Mouse (Mus musculus): ENCODE results near the gene Sncg. TPM values are rescaled to one million over a fixed set of nuclear protein-coding genes. Genes with fewer than 3 reads are reported as not detected.
A peak's percentile ranks its signal among the peaks of the same experiment; 100 is the strongest.
"Not testable (repeated sequence)": the region's sequence is repeated elsewhere in the genome, so short reads cannot be mapped to it uniquely, and the experiment has no call there.

The Sncg gene
- polyA plus RNA-seq, 1 experiment from 2014 or later, result 2.4 TPM

DNA sequence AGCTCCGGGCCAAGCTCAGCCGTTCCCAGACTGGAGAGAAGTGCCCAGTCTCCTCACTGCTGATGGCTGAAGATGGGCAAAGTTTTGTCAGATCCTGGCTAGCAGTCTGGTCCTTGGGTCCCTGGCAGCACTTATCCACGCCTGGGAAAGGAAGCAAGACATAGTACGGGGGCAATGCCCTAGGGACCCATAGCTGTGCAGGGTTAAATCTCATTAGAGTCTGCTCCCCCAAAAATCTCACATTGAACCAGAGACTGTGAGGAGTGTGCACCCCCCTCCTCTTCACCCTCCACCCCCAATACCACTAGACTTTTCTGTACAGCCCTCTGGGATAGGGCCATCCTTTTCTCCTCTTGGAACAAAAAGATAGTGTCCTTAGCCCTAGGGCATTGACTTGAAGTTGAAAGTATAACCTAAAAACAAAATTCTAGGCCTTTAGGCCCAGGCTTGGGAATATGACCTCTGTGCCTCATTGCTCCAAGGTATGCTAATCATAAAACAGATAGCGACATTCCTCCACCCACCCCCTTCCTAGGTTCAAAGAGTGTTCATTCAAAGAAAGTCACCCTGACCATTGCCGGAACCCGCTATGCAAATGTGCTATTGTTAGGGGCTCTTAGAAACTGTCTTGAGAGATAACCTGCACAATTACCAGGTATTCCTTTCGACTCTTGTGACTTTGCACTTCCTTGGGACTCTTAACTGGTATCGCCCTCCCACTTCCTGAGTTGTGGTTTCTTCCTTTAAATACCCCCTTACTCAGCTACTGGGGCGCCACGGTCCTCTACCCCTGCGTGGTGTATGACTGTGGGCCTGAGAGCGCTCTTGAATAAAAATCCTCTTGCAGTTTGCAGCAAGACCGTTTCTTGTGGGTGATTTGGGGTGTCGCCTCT is 10.1 kb downstream of the Sncg start:
- Histone ChIP-seq H3K9ac (ENCODE audit: low read depth, low read length) (peak overlapping the region; percentile 63), H3K4me2 (peak overlapping the region; percentile 81), H3K4me3 (ENCODE audit: low read depth, low read length) (peak overlapping the region; percentile 48)
- H3K27ac ChIP-seq (ENCODE audit: low read depth, low read length); H3K36me3 ChIP-seq (ENCODE audit: control insufficient read depth, insufficient read depth, low read length); H3K9me3 ChIP-seq (replicated peaks; ENCODE audit: control insufficient read depth, low read length); ATAC-seq (replicated peaks; ENCODE audit: insufficient number of reproducible peaks, low FRiP score, low TSS enrichment); H3K4me1 ChIP-seq (ENCODE audit: control insufficient read depth, insufficient read depth, low read length); H3K27me3 ChIP-seq (ENCODE audit: control insufficient read depth, insufficient read depth, low read length): not testable (repeated sequence)
- WGBS (ENCODE audit: insufficient replicate concordance), result 84% methylated on average over 15 of the region's 15 CpGs

DNA sequence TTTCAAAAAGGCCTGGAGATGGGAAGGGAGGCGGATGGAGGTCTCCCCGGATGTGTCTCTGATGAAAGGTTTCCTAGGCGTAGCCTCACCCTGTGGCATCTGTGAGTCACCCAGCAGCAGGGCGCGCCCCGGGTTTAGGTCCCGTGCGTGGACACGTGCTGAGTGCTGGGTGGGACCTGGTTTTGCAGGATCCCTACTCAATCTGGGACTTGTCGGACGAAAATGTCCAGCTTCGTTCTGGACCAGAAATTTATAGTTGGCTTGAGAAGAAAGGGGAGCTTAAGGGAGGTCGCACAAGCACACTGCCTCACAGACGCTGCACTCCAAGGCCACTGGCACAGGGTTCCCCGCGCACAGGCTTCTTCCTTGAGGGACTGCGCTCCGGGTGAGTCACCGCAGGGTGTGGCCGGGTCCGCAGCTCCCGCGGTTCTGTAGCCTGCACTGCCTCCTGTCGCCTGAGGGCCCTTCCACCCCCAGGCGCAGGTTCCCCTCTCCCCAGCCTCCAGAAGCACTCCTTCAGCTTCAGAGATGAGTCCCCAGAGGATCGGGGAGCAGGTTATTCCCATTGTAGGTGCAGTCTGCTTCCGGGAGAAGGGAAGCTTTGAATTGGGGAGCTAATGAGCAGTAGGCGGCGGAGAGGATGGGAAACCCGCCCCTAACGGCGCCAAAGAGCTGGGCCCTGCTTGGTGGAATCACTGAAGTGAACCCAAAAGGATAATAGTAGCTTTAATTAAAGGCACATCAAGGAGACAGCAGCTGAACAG is 10.9 kb downstream of the Sncg start:
- Histone ChIP-seq H3K36me3 (ENCODE audit: control insufficient read depth, insufficient read depth, low read length) (no peaks in the 10 kb centered on the region), H3K9me3 (replicated peaks; ENCODE audit: control insufficient read depth, low read length) (no peaks in the 10 kb centered on the region), H3K27ac (ENCODE audit: low read depth, low read length) (no peak overlapping the region), H3K4me3 (ENCODE audit: low read depth, low read length) (peak overlapping the region; percentile 48), H3K27me3 (ENCODE audit: control insufficient read depth, insufficient read depth, low read length) (no peaks in the 10 kb centered on the region; the same call in 1 of the 2 replicates), H3K9ac (ENCODE audit: low read depth, low read length) (peak overlapping the region; percentile 63), H3K4me1 (ENCODE audit: control insufficient read depth, insufficient read depth, low read length) (peaks cover 4% of the 10 kb centered on the region; the same call in 1 of the 2 replicates), H3K4me2 (peak overlapping the region; percentile 81)
- ATAC-seq (replicated peaks; ENCODE audit: insufficient number of reproducible peaks, low FRiP score, low TSS enrichment), result peak; percentile 63
- WGBS (ENCODE audit: insufficient replicate concordance), result 5% methylated on average over 32 of the region's 32 CpGs

DNA sequence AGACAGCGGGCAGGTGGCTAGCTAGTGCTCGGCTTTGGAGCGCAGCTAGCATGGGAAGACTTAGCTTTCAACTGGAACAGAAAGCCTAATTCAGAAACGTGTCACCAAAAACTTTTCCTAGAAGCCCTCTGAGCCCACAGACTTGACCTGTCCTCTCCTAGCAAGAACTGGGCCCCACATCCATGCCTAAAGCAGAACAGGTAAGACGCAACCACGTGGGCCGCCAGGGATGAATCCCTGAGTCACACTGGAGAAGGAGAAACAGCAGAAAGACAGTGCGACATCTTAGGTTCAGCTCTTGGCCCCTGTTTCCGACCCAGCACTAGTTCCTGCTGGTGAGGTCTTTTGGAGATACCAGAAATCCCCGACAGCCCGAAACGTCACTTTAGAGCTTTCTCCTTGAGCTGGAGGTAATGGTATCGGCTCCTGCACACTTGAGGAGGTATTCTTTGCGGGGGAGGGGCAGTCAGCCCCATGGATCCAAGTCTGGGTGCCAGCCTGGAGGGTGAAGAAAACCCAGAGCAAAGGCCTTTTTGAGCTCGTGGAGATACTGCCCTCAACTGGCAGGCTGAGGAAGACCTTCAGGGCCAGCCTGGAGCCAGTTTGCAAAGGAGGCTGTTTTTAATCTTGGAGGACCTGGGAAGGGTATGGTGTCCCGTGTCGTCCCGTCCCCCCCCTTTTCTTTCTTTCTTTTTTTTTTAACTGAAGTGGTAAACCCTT is 11.7 kb downstream of the Sncg start:
- 0 out of 2 replicates have a peak, but pooled peaks have one; percentile 33 for ATAC-seq (replicated peaks; ENCODE audit: insufficient number of reproducible peaks, low FRiP score, low TSS enrichment)
- H3K27me3 ChIP-seq (ENCODE audit: control insufficient read depth, insufficient read depth, low read length), result no peaks in the 10 kb centered on the region; the same call in 1 of the 2 replicates
- no peaks in the 10 kb centered on the region for H3K9me3 ChIP-seq (replicated peaks; ENCODE audit: control insufficient read depth, low read length)
- H3K9ac ChIP-seq (ENCODE audit: low read depth, low read length), result peak overlapping the region; percentile 63; the same call in 1 of the 2 replicates
- WGBS (ENCODE audit: insufficient replicate concordance), result 24% methylated on average over 18 of the region's 18 CpGs
- no peak overlapping the region for H3K27ac ChIP-seq (ENCODE audit: low read depth, low read length)
- H3K4me2 ChIP-seq, result peak overlapping the region; percentile 81
- H3K4me1 ChIP-seq (ENCODE audit: control insufficient read depth, insufficient read depth, low read length), result peaks cover 4% of the 10 kb centered on the region; the same call in 1 of the 2 replicates
- H3K4me3 ChIP-seq (ENCODE audit: low read depth, low read length), result peak overlapping the region; percentile 48
- H3K36me3 ChIP-seq (ENCODE audit: control insufficient read depth, insufficient read depth, low read length), result no peaks in the 10 kb centered on the region

DNA sequence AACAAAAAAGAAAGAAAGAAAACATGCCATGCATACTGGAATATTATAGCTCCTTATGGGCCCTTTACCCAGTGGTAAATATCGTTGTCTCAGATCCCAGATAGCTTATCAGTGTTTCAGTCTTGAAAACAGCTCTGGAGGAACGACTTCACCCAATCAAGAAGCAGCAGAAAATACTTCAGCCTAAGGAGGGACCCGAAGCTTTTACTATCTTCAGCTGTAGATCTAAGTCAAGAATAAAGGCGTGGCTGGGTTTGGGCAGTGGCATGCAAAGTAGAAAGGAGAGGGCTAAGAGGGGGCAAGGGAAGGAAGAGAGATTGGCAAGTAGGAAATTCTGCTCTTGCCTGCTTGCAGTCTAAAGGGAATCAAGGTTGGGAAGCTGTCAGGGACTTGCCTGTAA is 12.5 kb downstream of the Sncg start:
- Histone ChIP-seq H3K4me1 (ENCODE audit: control insufficient read depth, insufficient read depth, low read length) (peaks cover 4% of the 10 kb centered on the region; the same call in 1 of the 2 replicates), H3K9me3 (replicated peaks; ENCODE audit: control insufficient read depth, low read length) (no peaks in the 10 kb centered on the region), H3K4me3 (ENCODE audit: low read depth, low read length) (no peak overlapping the region), H3K27ac (ENCODE audit: low read depth, low read length) (no peak overlapping the region), H3K27me3 (ENCODE audit: control insufficient read depth, insufficient read depth, low read length) (no peaks in the 10 kb centered on the region; the same call in 1 of the 2 replicates), H3K9ac (ENCODE audit: low read depth, low read length) (no peak overlapping the region), H3K36me3 (ENCODE audit: control insufficient read depth, insufficient read depth, low read length) (no peaks in the 10 kb centered on the region), H3K4me2 (no peak overlapping the region)
- WGBS (ENCODE audit: insufficient replicate concordance), result 35% methylated on average over 4 of the region's 4 CpGs
- no peak for ATAC-seq (replicated peaks; ENCODE audit: insufficient number of reproducible peaks, low FRiP score, low TSS enrichment)

DNA sequence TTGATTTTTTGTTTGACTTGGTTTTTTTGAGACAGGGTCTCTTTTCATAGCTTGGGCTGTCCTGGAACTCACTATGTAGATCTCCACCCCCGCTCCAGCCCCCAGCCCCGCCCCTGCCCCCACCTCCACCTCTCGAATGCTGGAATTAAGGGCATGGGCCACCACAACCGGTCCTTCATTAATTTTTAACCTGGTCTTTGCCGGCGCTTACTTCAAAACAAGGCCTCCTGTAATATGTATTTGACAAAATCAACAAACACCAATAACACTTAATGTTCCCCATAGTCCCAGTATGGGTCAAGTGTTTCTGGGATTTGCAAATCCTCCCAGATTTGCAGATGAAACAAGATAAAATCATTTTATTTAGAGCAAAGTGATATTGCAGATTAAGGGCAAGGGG is 14.3 kb downstream of the Sncg start:
- H3K9ac ChIP-seq (ENCODE audit: low read depth, low read length), result no peak overlapping the region
- no peak for ATAC-seq (replicated peaks; ENCODE audit: insufficient number of reproducible peaks, low FRiP score, low TSS enrichment)

DNA sequence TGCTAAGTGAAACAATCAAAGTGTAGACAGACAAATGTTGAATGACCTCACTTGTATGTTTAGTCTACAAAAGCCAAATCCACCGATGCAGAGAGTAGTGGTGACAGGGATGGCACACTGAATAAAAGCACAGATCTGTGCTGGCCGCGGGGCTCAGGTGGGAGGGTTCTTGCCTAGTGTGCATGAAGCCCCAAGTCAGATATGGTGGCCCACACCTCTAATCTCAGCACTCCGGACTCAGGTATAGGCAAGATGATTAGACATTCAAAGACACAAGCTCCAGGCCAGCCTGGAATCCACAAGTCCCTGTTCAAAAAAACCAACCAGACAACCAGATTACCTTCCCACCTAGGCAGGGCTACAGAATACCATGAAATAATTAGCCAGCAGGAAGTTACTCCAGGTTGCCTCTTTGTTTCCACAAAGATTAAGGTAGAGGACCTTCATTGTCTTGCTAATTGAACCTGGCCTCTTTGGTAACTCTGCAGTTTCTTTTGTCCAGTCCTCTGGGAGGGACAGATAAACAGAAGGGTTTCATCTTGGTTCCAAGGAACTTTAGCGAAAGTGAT is 14.8 kb downstream of the Sncg start:
- no peaks in the 10 kb centered on the region for H3K9me3 ChIP-seq (replicated peaks; ENCODE audit: control insufficient read depth, low read length)
- H3K4me1 ChIP-seq (ENCODE audit: control insufficient read depth, insufficient read depth, low read length), result peaks cover 7% of the 10 kb centered on the region
- ATAC-seq (replicated peaks; ENCODE audit: insufficient number of reproducible peaks, low FRiP score, low TSS enrichment), result no peak
- H3K9ac ChIP-seq (ENCODE audit: low read depth, low read length), result no peak overlapping the region
- H3K4me2 ChIP-seq, result no peak overlapping the region
- 44% methylated on average over 5 of the region's 5 CpGs for WGBS (ENCODE audit: insufficient replicate concordance)
- H3K27me3 ChIP-seq (ENCODE audit: control insufficient read depth, insufficient read depth, low read length), result no peaks in the 10 kb centered on the region; the same call in 1 of the 2 replicates
- no peaks in the 10 kb centered on the region for H3K36me3 ChIP-seq (ENCODE audit: control insufficient read depth, insufficient read depth, low read length)
- no peak overlapping the region for H3K4me3 ChIP-seq (ENCODE audit: low read depth, low read length)
- H3K27ac ChIP-seq (ENCODE audit: low read depth, low read length), result no peak overlapping the region

More for the DNA sequence above, 14.3 kb downstream of the Sncg start:
- Histone ChIP-seq H3K4me2 (no peak overlapping the region), H3K4me1 (ENCODE audit: control insufficient read depth, insufficient read depth, low read length) (peaks cover 4% of the 10 kb centered on the region; the same call in 1 of the 2 replicates), H3K27me3 (ENCODE audit: control insufficient read depth, insufficient read depth, low read length) (no peaks in the 10 kb centered on the region; the same call in 1 of the 2 replicates), H3K36me3 (ENCODE audit: control insufficient read depth, insufficient read depth, low read length) (no peaks in the 10 kb centered on the region), H3K27ac (ENCODE audit: low read depth, low read length) (no peak overlapping the region), H3K9me3 (replicated peaks; ENCODE audit: control insufficient read depth, low read length) (no peaks in the 10 kb centered on the region), H3K4me3 (ENCODE audit: low read depth, low read length) (no peak overlapping the region)
- WGBS (ENCODE audit: insufficient replicate concordance), result 49% methylated on average over 6 of the region's 6 CpGs

DNA sequence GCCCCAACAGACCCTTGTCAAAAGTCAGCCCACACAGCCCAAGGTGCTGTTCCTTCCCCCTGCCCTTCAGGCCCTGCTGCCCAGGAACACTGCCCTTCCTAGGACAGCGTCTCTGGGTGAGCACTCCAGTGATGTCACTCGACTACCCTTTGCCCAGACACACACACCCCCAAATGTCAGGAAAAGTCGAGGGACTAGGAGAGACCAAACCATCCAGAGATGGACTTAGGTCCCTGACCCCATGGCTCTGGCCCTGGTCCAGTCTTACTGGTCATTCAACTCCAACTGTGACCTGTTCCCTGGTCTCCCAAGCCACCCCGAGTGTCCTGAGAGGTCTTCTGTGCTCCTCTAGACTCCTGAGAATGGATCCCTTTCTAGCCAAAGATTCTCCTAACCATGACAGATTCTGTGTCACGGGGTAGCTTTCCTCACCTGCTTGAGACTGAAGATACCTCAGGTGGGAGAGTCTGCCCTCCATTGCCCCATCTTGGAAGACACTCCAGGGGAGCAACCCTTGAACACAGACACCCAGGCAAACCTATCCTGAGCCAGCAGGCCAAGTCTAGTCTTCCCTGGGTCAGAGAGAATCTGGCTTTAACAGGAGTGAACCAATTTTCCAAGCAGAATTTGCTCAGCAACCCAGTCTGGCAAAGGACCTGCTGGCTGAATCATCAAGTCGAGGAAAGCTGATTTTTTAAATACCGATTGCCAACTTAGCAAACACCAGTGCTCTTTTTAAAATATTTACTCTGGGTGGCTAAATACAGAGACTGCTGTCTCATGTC is 16.7 kb downstream of the Sncg start:
- H3K4me3 ChIP-seq (ENCODE audit: low read depth, low read length), result no peak overlapping the region
- no peak overlapping the region for H3K27ac ChIP-seq (ENCODE audit: low read depth, low read length)
- 74% methylated on average over 7 of the region's 7 CpGs for WGBS (ENCODE audit: insufficient replicate concordance)
- ATAC-seq (replicated peaks; ENCODE audit: insufficient number of reproducible peaks, low FRiP score, low TSS enrichment), result no peak
- H3K36me3 ChIP-seq (ENCODE audit: control insufficient read depth, insufficient read depth, low read length), result no peaks in the 10 kb centered on the region
- no peak overlapping the region for H3K9ac ChIP-seq (ENCODE audit: low read depth, low read length)
- H3K4me1 ChIP-seq (ENCODE audit: control insufficient read depth, insufficient read depth, low read length), result peaks cover 3% of the 10 kb centered on the region; the same call in 1 of the 2 replicates
- H3K27me3 ChIP-seq (ENCODE audit: control insufficient read depth, insufficient read depth, low read length), result no peaks in the 10 kb centered on the region
- no peak overlapping the region for H3K4me2 ChIP-seq
- H3K9me3 ChIP-seq (replicated peaks; ENCODE audit: control insufficient read depth, low read length), result no peaks in the 10 kb centered on the region

Measured in heart, embryonic 11.5 days (tissue).